10 mouse cellular contexts compared by ENCODE assay signal in genomic region chr10:80881301-80881700, GRCm38 (mm10). TPM values are rescaled to one million over a fixed set of nuclear protein-coding genes. Genes with fewer than 3 reads are reported as not detected.
DNase-seq lines count a peak whose midpoint lies in the region; ATAC-seq and TF ChIP-seq lines count a peak whose summit lies in the region.
"Had no signal": no experiment of that assay in that cellular context is flagged by ENCODE, and none has a peak within 500 bp of the region (broad histone marks: within the 10 kb centered on the region; RNA-seq: fewer than 3 reads in every experiment).

No protein-coding gene starts in this region.

- no peaks in the 10 kb centered on the region for H3K36me3 ChIP-seq in heart, embryonic 12.5 days
- no peaks in the 10 kb centered on the region for H3K36me3 ChIP-seq in CH12.LX (replicated peaks in 1 of 2; ENCODE audit: control insufficient read depth in 1 of 2, insufficient read depth in 1 of 2, low read length in 1 of 2)
- H3K36me3 ChIP-seq in neural tube, embryonic 11.5 days (ENCODE audit: control insufficient read depth, insufficient read depth, low read length) = no peaks in the 10 kb centered on the region
- H3K36me3 ChIP-seq: embryonic facial prominence, embryonic 13.5 days; lung, embryonic 15.5 days had no signal

- peak; percentile 55 for TF ChIP-seq RAD21 in CH12.LX (IDR thresholded peaks at IDR 0.05; ENCODE audit: low read depth, low read length)

- no peak for TF ChIP-seq EP300 in CH12.LX (IDR thresholded peaks at IDR 0.05; ENCODE audit: low read length)

- H3K79me2 ChIP-seq in CH12.LX (replicated peaks; ENCODE audit: control insufficient read depth, extremely low read depth, insufficient read depth, poor library complexity, severe bottlenecking) = no peaks in the 10 kb centered on the region

- no peak overlapping the region for H3K27ac ChIP-seq in heart, embryonic 12.5 days (ENCODE audit: poor library complexity, severe bottlenecking)
- H3K27ac ChIP-seq in CH12.LX (ENCODE audit: insufficient read depth, low read depth) = no peak overlapping the region
- no peak overlapping the region for H3K27ac ChIP-seq in neural tube, embryonic 11.5 days (ENCODE audit: low read depth, low read length)
- H3K27ac ChIP-seq: embryonic facial prominence, embryonic 13.5 days; lung, embryonic 15.5 days had no signal

- no peak for TF ChIP-seq POLR2A in CH12.LX (IDR thresholded peaks at IDR 0.05; ENCODE audit: low read depth, low read length)
- no peak for TF ChIP-seq POLR2A in brain, embryonic 14.5 days (IDR thresholded peaks at IDR 0.05; ENCODE audit: borderline replicate concordance, extremely low read depth, insufficient read depth, insufficient read length, poor library complexity, severe bottlenecking)

- TF ChIP-seq CTCF in CH12.LX (conservative IDR thresholded peaks at IDR 0.05 in 1 of 2, IDR thresholded peaks at IDR 0.05 in 1 of 2; ENCODE audit: low read depth in 2 of 2, low read length in 2 of 2) = peak; percentile 66 to 85; a peak in 3 of 4 replicates
- TF ChIP-seq CTCF in brain, embryonic 14.5 days (IDR thresholded peaks at IDR 0.05; ENCODE audit: borderline replicate concordance, extremely low read depth, insufficient read depth, insufficient read length) = peak; percentile 90

- H3K27me3 ChIP-seq in heart, embryonic 12.5 days (replicated peaks) = peaks cover 17% of the 10 kb centered on the region; the same call in 1 of the 2 replicates
- peaks cover 44% of the 10 kb centered on the region for H3K27me3 ChIP-seq in CH12.LX (replicated peaks)
- H3K27me3 ChIP-seq in neural tube, embryonic 11.5 days (ENCODE audit: control insufficient read depth, insufficient read depth, low read length) = no peaks in the 10 kb centered on the region
- H3K27me3 ChIP-seq: embryonic facial prominence, embryonic 13.5 days; lung, embryonic 15.5 days had no signal

- WGBS in heart, embryonic 12.5 days = 21% methylated on average over 10 of the region's 10 CpGs
- 26% methylated on average over 10 of the region's 10 CpGs for WGBS in neural tube, embryonic 11.5 days

- H3K4me3 ChIP-seq in heart, embryonic 12.5 days = no peak overlapping the region
- H3K4me3 ChIP-seq in CH12.LX (replicated peaks in 1 of 3; ENCODE audit: low read depth in 2 of 3, low read length in 2 of 3, poor library complexity in 1 of 3) = no peak overlapping the region
- H3K4me3 ChIP-seq in neural tube, embryonic 11.5 days (ENCODE audit: low read depth, low read length) = no peak overlapping the region
- H3K4me3 ChIP-seq: embryonic facial prominence, embryonic 13.5 days; lung, embryonic 15.5 days had no signal

- in situ Hi-C loops in CH12.LX (cut with MboI; ENCODE audit: low pct_ligation_motif_present, low pct_unique_long_range_greater_than_20kb, low sequenced_read_pairs) = no loop called here

- ATAC-seq in heart, embryonic 12.5 days (ENCODE audit: insufficient number of reproducible peaks, low FRiP score) = no peak
- no peak for ATAC-seq in neural tube, embryonic 11.5 days (ENCODE audit: insufficient read depth, low FRiP score, low TSS enrichment)

- no peak overlapping the region for H3K4me2 ChIP-seq in heart, embryonic 12.5 days
- H3K4me2 ChIP-seq in CH12.LX (ENCODE audit: insufficient read depth, low read depth, poor library complexity, severe bottlenecking) = no peak overlapping the region
- no peak overlapping the region for H3K4me2 ChIP-seq in neural tube, embryonic 11.5 days (ENCODE audit: low read depth)
- H3K4me2 ChIP-seq: embryonic facial prominence, embryonic 13.5 days; lung, embryonic 15.5 days had no signal

- H3K4me1 ChIP-seq in heart, embryonic 12.5 days (replicated peaks) = peaks cover 14% of the 10 kb centered on the region
- H3K4me1 ChIP-seq in CH12.LX (ENCODE audit: control insufficient read depth in 1 of 2, insufficient read depth in 2 of 2) = peaks cover 6% of the 10 kb centered on the region in 2 experiments
- no peaks in the 10 kb centered on the region for H3K4me1 ChIP-seq in neural tube, embryonic 11.5 days (ENCODE audit: control insufficient read depth, insufficient read depth, low read length)
- H3K4me1 ChIP-seq: embryonic facial prominence, embryonic 13.5 days; lung, embryonic 15.5 days had no signal

- peak; percentile 65 for DNase-seq in heart, adult 8-10 months (ENCODE audit: low spot score)
- DNase-seq in CH12.LX (ENCODE audit: extremely low read depth) = peak; percentile 59
- DNase-seq in brain, embryonic 14.5 days (ENCODE audit: low read depth) = peak; percentile 72
- peak; percentile 65 to 68 for DNase-seq in frontal cortex, postnatal 14 days (ENCODE audit: low spot score in 2 of 2)
- DNase-seq in layer of hippocampus, postnatal 10 days (ENCODE audit: low spot score in 2 of 2) = peak; percentile 75
- peak; percentile 64 for DNase-seq in neural tube, embryonic 11.5 days (ENCODE audit: low spot score)
- peak; percentile 68 to 86 for DNase-seq in thymus, postnatal 10 days (ENCODE audit: low spot score in 2 of 2)

- H3K9me3 ChIP-seq in heart, embryonic 12.5 days (replicated peaks) = no peaks in the 10 kb centered on the region
- no peaks in the 10 kb centered on the region for H3K9me3 ChIP-seq in CH12.LX (replicated peaks; ENCODE audit: low read length)
- H3K9me3 ChIP-seq in neural tube, embryonic 11.5 days (ENCODE audit: control insufficient read depth, low read length) = no peaks in the 10 kb centered on the region
- H3K9me3 ChIP-seq: embryonic facial prominence, embryonic 13.5 days; lung, embryonic 15.5 days had no signal

- dilution Hi-C loops in CH12.LX (cut with MboI; ENCODE audit: extremely low pct_ligation_motif_present, extremely low pct_unique_long_range_greater_than_20kb, low sequenced_read_pairs) = no loop called here

- no peak overlapping the region for H3K9ac ChIP-seq in heart, embryonic 12.5 days
- no peak overlapping the region for H3K9ac ChIP-seq in CH12.LX (ENCODE audit: insufficient read depth, low read depth)
- no peak overlapping the region for H3K9ac ChIP-seq in neural tube, embryonic 11.5 days (ENCODE audit: low read length)
- H3K9ac ChIP-seq: embryonic facial prominence, embryonic 13.5 days; lung, embryonic 15.5 days had no signal

TF ChIP-seq in CH12.LX, 34 proteins besides CTCF, POLR2A, EP300 and RAD21:
- TF ChIP-seq SMC3 (IDR thresholded peaks at IDR 0.05; ENCODE audit: low read depth, low read length) (peak; percentile 91), E2F4 (IDR thresholded peaks at IDR 0.05; ENCODE audit: insufficient replicate concordance, low read depth, low read length) (no peak), TCF12 (IDR thresholded peaks at IDR 0.05; ENCODE audit: low read depth, low read length) (no peak)

RNA-seq across cellular contexts. Expression of gene Tmprss9, which starts 9.7 kb away (rescaled TPM):
- total RNA-seq in heart, adult 8-10 months (2022) = not detected
- not detected in 2 replicates for polyA plus RNA-seq in heart, embryonic 12.5 days (2016; fragmentation: Nextera tagmentation; extraction: Ambion mirVana)
- total RNA-seq in CH12.LX (2012; rRNA removed) (0.04 TPM in 1 of 2 replicates, not detected in the other), CH12.LX (2014; rRNA removed) (not detected in 2 replicates)
- 0.07 TPM in 1 of 2 replicates, not detected in the other for polyA plus RNA-seq in CH12.LX (2012; ENCODE audit: insufficient read length, low read depth)
- polyA plus RNA-seq in brain, embryonic 14.5 days (2012; rRNA removed) = 0.22 and 0.26 TPM in 2 replicates
- under 1 TPM; 0.11 to 0.16 TPM for total RNA-seq in layer of hippocampus, postnatal 10 days (2021)
- 0.08 and 0.11 TPM in 2 replicates for polyA plus RNA-seq in neural tube, embryonic 11.5 days (2014; fragmentation: Nextera tagmentation; extraction: Ambion mirVana)
- polyA plus RNA-seq: embryonic facial prominence, embryonic 13.5 days; lung, embryonic 15.5 days had no signal

RNA-seq across cellular contexts. Expression of gene Timm13, which starts 19.5 kb away (rescaled TPM):
- total RNA-seq in heart, adult 8-10 months (2022) = 100 to 1,000 TPM; 117 to 135 (median 123) TPM
- polyA plus RNA-seq in heart, embryonic 12.5 days (2016; fragmentation: Nextera tagmentation; extraction: Ambion mirVana) = 285 and 293 TPM in 2 replicates
- total RNA-seq in CH12.LX (2012; rRNA removed) (279 and 313 TPM in 2 replicates), CH12.LX (2014; rRNA removed) (137 and 139 TPM in 2 replicates)
- 292 and 344 TPM in 2 replicates for polyA plus RNA-seq in CH12.LX (2012; ENCODE audit: insufficient read length, low read depth)
- polyA plus RNA-seq in brain, embryonic 14.5 days (2012; rRNA removed) = 174 and 253 TPM in 2 replicates
- 100 to 1,000 TPM; 157 to 172 TPM for total RNA-seq in layer of hippocampus, postnatal 10 days (2021)
- 312 and 323 TPM in 2 replicates for polyA plus RNA-seq in neural tube, embryonic 11.5 days (2014; fragmentation: Nextera tagmentation; extraction: Ambion mirVana)

RNA-seq across cellular contexts. Expression of gene Sppl2b, which starts 26.2 kb away (rescaled TPM):
- 10 to 100 TPM; 11.1 to 15.9 (median 14.4) TPM for total RNA-seq in heart, adult 8-10 months (2022)
- polyA plus RNA-seq in heart, embryonic 12.5 days (2016; fragmentation: Nextera tagmentation; extraction: Ambion mirVana) = 34.8 and 35.2 TPM in 2 replicates
- 19.0 and 23.7 TPM in 2 replicates for total RNA-seq in CH12.LX (2012; rRNA removed)
- total RNA-seq in CH12.LX (2014; rRNA removed) = 12.3 and 13.8 TPM in 2 replicates
- 24.1 and 30.0 TPM in 2 replicates for polyA plus RNA-seq in CH12.LX (2012; ENCODE audit: insufficient read length, low read depth)
- polyA plus RNA-seq in brain, embryonic 14.5 days (2012; rRNA removed) = 110 and 134 TPM in 2 replicates
- 10 to 100 TPM; 80.4 to 97.8 TPM for total RNA-seq in layer of hippocampus, postnatal 10 days (2021)
- 31.2 and 34.2 TPM in 2 replicates for polyA plus RNA-seq in neural tube, embryonic 11.5 days (2014; fragmentation: Nextera tagmentation; extraction: Ambion mirVana)

RNA-seq across cellular contexts. Expression of gene Lsm7, which starts 26.3 kb away (rescaled TPM):
- 10 to 100 TPM; 23.3 to 32.5 (median 25.0) TPM for total RNA-seq in heart, adult 8-10 months (2022)
- polyA plus RNA-seq in heart, embryonic 12.5 days (2016; fragmentation: Nextera tagmentation; extraction: Ambion mirVana) = 177 and 182 TPM in 2 replicates
- 374 and 409 TPM in 2 replicates for total RNA-seq in CH12.LX (2012; rRNA removed)
- total RNA-seq in CH12.LX (2014; rRNA removed) = 411 and 435 TPM in 2 replicates
- 171 and 198 TPM in 2 replicates for polyA plus RNA-seq in CH12.LX (2012; ENCODE audit: insufficient read length, low read depth)
- polyA plus RNA-seq in brain, embryonic 14.5 days (2012; rRNA removed) = 278 and 393 TPM in 2 replicates
- 10 to 100 TPM; 52.3 to 54.0 TPM for total RNA-seq in layer of hippocampus, postnatal 10 days (2021)
- 305 and 307 TPM in 2 replicates for polyA plus RNA-seq in neural tube, embryonic 11.5 days (2014; fragmentation: Nextera tagmentation; extraction: Ambion mirVana)

RNA-seq across cellular contexts. Expression of gene Lmnb2, which starts 36.7 kb away (rescaled TPM):
- total RNA-seq in heart, adult 8-10 months (2022) = 1 to 10 TPM; 3.5 to 6.3 (median 4.8) TPM
- polyA plus RNA-seq in heart, embryonic 12.5 days (2016; fragmentation: Nextera tagmentation; extraction: Ambion mirVana) = 34.3 and 35.3 TPM in 2 replicates
- total RNA-seq in CH12.LX (2012; rRNA removed) (23.6 and 25.8 TPM in 2 replicates), CH12.LX (2014; rRNA removed) (22.2 and 23.7 TPM in 2 replicates)
- polyA plus RNA-seq in CH12.LX (2012; ENCODE audit: insufficient read length, low read depth) = 20.7 and 23.6 TPM in 2 replicates
- 58.8 and 72.3 TPM in 2 replicates for polyA plus RNA-seq in brain, embryonic 14.5 days (2012; rRNA removed)
- 10 to 100 TPM; 23.1 to 26.2 TPM for total RNA-seq in layer of hippocampus, postnatal 10 days (2021)
- 23.0 and 27.9 TPM in 2 replicates for polyA plus RNA-seq in neural tube, embryonic 11.5 days (2014; fragmentation: Nextera tagmentation; extraction: Ambion mirVana)
